Mouse (Mus musculus): ENCODE measurements around the gene Tet2. TPM values are rescaled to one million over a fixed set of nuclear protein-coding genes. Genes with fewer than 3 reads are reported as not detected.

The Tet2 gene
- polyA plus RNA-seq, 1 experiment from 2014 or later, result 8.2 TPM

GRCm38 (mm10) chr3:133471101-133471500, 73.8 kb downstream of the Tet2 start:
- H3K4me1 ChIP-seq (replicated peaks; ENCODE audit: control insufficient read depth, insufficient read depth, low read length), result no peaks in the 10 kb centered on the region
- peaks cover 17% of the 10 kb centered on the region for H3K36me3 ChIP-seq (ENCODE audit: control insufficient read depth, insufficient read depth, low read length)
- no peak overlapping the region for H3K4me2 ChIP-seq
- ATAC-seq (replicated peaks; ENCODE audit: low FRiP score) (no peak), DNase-seq (ENCODE audit: low spot score) (no peak)
- H3K4me3 ChIP-seq (ENCODE audit: low read depth, low read length), result no peak overlapping the region
- H3K9ac ChIP-seq (ENCODE audit: low read depth, low read length), result no peak overlapping the region
- no peaks in the 10 kb centered on the region for H3K27me3 ChIP-seq (replicated peaks; ENCODE audit: control insufficient read depth, insufficient read depth, low read length)
- no peak overlapping the region for H3K27ac ChIP-seq (ENCODE audit: low read depth, low read length)
- H3K9me3 ChIP-seq (ENCODE audit: control insufficient read depth, low read length), result no peaks in the 10 kb centered on the region
- WGBS, result 87% methylated on average over 4 of the region's 4 CpGs

GRCm38 (mm10) chr3:133468883-133469282, 76.1 kb downstream of the Tet2 start:
- no peaks in the 10 kb centered on the region for H3K9me3 ChIP-seq (ENCODE audit: control insufficient read depth, low read length)
- peaks cover 17% of the 10 kb centered on the region for H3K36me3 ChIP-seq (ENCODE audit: control insufficient read depth, insufficient read depth, low read length)
- 92% methylated on average over 7 of the region's 7 CpGs for WGBS

GRCm38 (mm10) chr3:133463233-133463632, 81.7 kb downstream of the Tet2 start:
- H3K4me3 ChIP-seq (ENCODE audit: low read depth, low read length), result no peak overlapping the region

More at GRCm38 (mm10) chr3:133468883-133469282, 76.1 kb downstream of the Tet2 start:
- no peak overlapping the region for H3K4me3 ChIP-seq (ENCODE audit: low read depth, low read length)
- DNase-seq (ENCODE audit: low spot score) (no peak), ATAC-seq (replicated peaks; ENCODE audit: low FRiP score) (no peak)
- H3K27me3 ChIP-seq (replicated peaks; ENCODE audit: control insufficient read depth, insufficient read depth, low read length), result no peaks in the 10 kb centered on the region
- no peaks in the 10 kb centered on the region for H3K4me1 ChIP-seq (replicated peaks; ENCODE audit: control insufficient read depth, insufficient read depth, low read length)
- no peak overlapping the region for H3K4me2 ChIP-seq
- no peak overlapping the region for H3K27ac ChIP-seq (ENCODE audit: low read depth, low read length)
- H3K9ac ChIP-seq (ENCODE audit: low read depth, low read length), result no peak overlapping the region

GRCm38 (mm10) chr3:133462485-133462884, 82.5 kb downstream of the Tet2 start:
- Histone ChIP-seq H3K4me1 (replicated peaks; ENCODE audit: control insufficient read depth, insufficient read depth, low read length) (no peaks in the 10 kb centered on the region), H3K27ac (ENCODE audit: low read depth, low read length) (no peak overlapping the region), H3K4me3 (ENCODE audit: low read depth, low read length) (no peak overlapping the region), H3K4me2 (no peak overlapping the region), H3K9me3 (ENCODE audit: control insufficient read depth, low read length) (no peaks in the 10 kb centered on the region), H3K27me3 (replicated peaks; ENCODE audit: control insufficient read depth, insufficient read depth, low read length) (no peaks in the 10 kb centered on the region), H3K9ac (ENCODE audit: low read depth, low read length) (no peak overlapping the region), H3K36me3 (ENCODE audit: control insufficient read depth, insufficient read depth, low read length) (peaks cover 5% of the 10 kb centered on the region)
- ATAC-seq (replicated peaks; ENCODE audit: low FRiP score), result no peak
- WGBS, result 79% methylated on average over 6 of the region's 6 CpGs
- DNase-seq (ENCODE audit: low spot score), result no peak

More at GRCm38 (mm10) chr3:133463233-133463632, 81.7 kb downstream of the Tet2 start:
- peaks cover 8% of the 10 kb centered on the region for H3K36me3 ChIP-seq (ENCODE audit: control insufficient read depth, insufficient read depth, low read length)
- H3K4me2 ChIP-seq, result no peak overlapping the region
- WGBS, result 81% methylated on average over 3 of the region's 3 CpGs
- ATAC-seq (replicated peaks; ENCODE audit: low FRiP score), result no peak
- DNase-seq (ENCODE audit: low spot score), result no peak
- H3K9ac ChIP-seq (ENCODE audit: low read depth, low read length), result no peak overlapping the region
- no peaks in the 10 kb centered on the region for H3K9me3 ChIP-seq (ENCODE audit: control insufficient read depth, low read length)
- no peak overlapping the region for H3K27ac ChIP-seq (ENCODE audit: low read depth, low read length)
- H3K27me3 ChIP-seq (replicated peaks; ENCODE audit: control insufficient read depth, insufficient read depth, low read length), result no peaks in the 10 kb centered on the region
- H3K4me1 ChIP-seq (replicated peaks; ENCODE audit: control insufficient read depth, insufficient read depth, low read length), result no peaks in the 10 kb centered on the region

- DNase-seq (ENCODE audit: low spot score) (no peak), ATAC-seq (replicated peaks; ENCODE audit: low FRiP score) (no peak)
- no peak overlapping the region for H3K4me2 ChIP-seq
- H3K27me3 ChIP-seq (replicated peaks; ENCODE audit: control insufficient read depth, insufficient read depth, low read length), result no peaks in the 10 kb centered on the region
- H3K9ac ChIP-seq (ENCODE audit: low read depth, low read length), result no peak overlapping the region
- peaks cover 1% of the 10 kb centered on the region for H3K36me3 ChIP-seq (ENCODE audit: control insufficient read depth, insufficient read depth, low read length)
- WGBS, result 83% methylated on average over 3 of the region's 3 CpGs
- H3K9me3 ChIP-seq (ENCODE audit: control insufficient read depth, low read length), result no peaks in the 10 kb centered on the region
- H3K4me1 ChIP-seq (replicated peaks; ENCODE audit: control insufficient read depth, insufficient read depth, low read length), result no peaks in the 10 kb centered on the region
- no peak overlapping the region for H3K27ac ChIP-seq (ENCODE audit: low read depth, low read length)
- H3K4me3 ChIP-seq (ENCODE audit: low read depth, low read length), result no peak overlapping the region
Observed at GRCm38 (mm10) chr3:133462059-133462458, 82.9 kb downstream of the Tet2 start.

- Histone ChIP-seq H3K9me3 (ENCODE audit: control insufficient read depth, low read length) (no peaks in the 10 kb centered on the region), H3K27ac (ENCODE audit: low read depth, low read length) (no peak overlapping the region), H3K4me1 (replicated peaks; ENCODE audit: control insufficient read depth, insufficient read depth, low read length) (no peaks in the 10 kb centered on the region), H3K27me3 (replicated peaks; ENCODE audit: control insufficient read depth, insufficient read depth, low read length) (no peaks in the 10 kb centered on the region), H3K9ac (ENCODE audit: low read depth, low read length) (no peak overlapping the region), H3K36me3 (ENCODE audit: control insufficient read depth, insufficient read depth, low read length) (no peaks in the 10 kb centered on the region), H3K4me2 (no peak overlapping the region), H3K4me3 (ENCODE audit: low read depth, low read length) (no peak overlapping the region)
- WGBS, result 89% methylated on average over 1 of the region's 1 CpGs
- ATAC-seq (replicated peaks; ENCODE audit: low FRiP score), result no peak
- no peak for DNase-seq (ENCODE audit: low spot score)
Observed at GRCm38 (mm10) chr3:133459174-133459573, 85.8 kb downstream of the Tet2 start.

- 67% methylated on average over 8 of the region's 8 CpGs for WGBS
- DNase-seq (ENCODE audit: low spot score), result no peak
- no peak for ATAC-seq (replicated peaks; ENCODE audit: low FRiP score)
Observed at GRCm38 (mm10) chr3:133453896-133454295, 91.0 kb downstream of the Tet2 start.

GRCm38 (mm10) chr3:133436919-133437320, 108.0 kb downstream of the Tet2 start:
- ATAC-seq (replicated peaks; ENCODE audit: low FRiP score) (no peak), DNase-seq (ENCODE audit: low spot score) (no peak)
- 89% methylated on average over 6 of the region's 6 CpGs for WGBS

More at GRCm38 (mm10) chr3:133453896-133454295, 91.0 kb downstream of the Tet2 start:
- no peaks in the 10 kb centered on the region for H3K27me3 ChIP-seq (replicated peaks; ENCODE audit: control insufficient read depth, insufficient read depth, low read length)
- H3K4me2 ChIP-seq, result no peak overlapping the region
- H3K27ac ChIP-seq (ENCODE audit: low read depth, low read length), result no peak overlapping the region
- H3K9ac ChIP-seq (ENCODE audit: low read depth, low read length), result no peak overlapping the region
- no peaks in the 10 kb centered on the region for H3K9me3 ChIP-seq (ENCODE audit: control insufficient read depth, low read length)
- H3K4me1 ChIP-seq (replicated peaks; ENCODE audit: control insufficient read depth, insufficient read depth, low read length), result no peaks in the 10 kb centered on the region
- H3K4me3 ChIP-seq (ENCODE audit: low read depth, low read length), result no peak overlapping the region
- H3K36me3 ChIP-seq (ENCODE audit: control insufficient read depth, insufficient read depth, low read length), result no peaks in the 10 kb centered on the region

GRCm38 (mm10) chr3:133436279-133436860, 108.6 kb downstream of the Tet2 start:
- Histone ChIP-seq H3K27ac (ENCODE audit: low read depth, low read length) (no peak overlapping the region), H3K9me3 (ENCODE audit: control insufficient read depth, low read length) (no peaks in the 10 kb centered on the region), H3K27me3 (replicated peaks; ENCODE audit: control insufficient read depth, insufficient read depth, low read length) (no peaks in the 10 kb centered on the region), H3K36me3 (ENCODE audit: control insufficient read depth, insufficient read depth, low read length) (no peaks in the 10 kb centered on the region), H3K4me2 (no peak overlapping the region), H3K4me1 (replicated peaks; ENCODE audit: control insufficient read depth, insufficient read depth, low read length) (no peaks in the 10 kb centered on the region), H3K4me3 (ENCODE audit: low read depth, low read length) (no peak overlapping the region), H3K9ac (ENCODE audit: low read depth, low read length) (no peak overlapping the region)
- ATAC-seq (replicated peaks; ENCODE audit: low FRiP score) (no peak), DNase-seq (ENCODE audit: low spot score) (no peak)
- 81% methylated on average over 4 of the region's 4 CpGs for WGBS

More at GRCm38 (mm10) chr3:133436919-133437320, 108.0 kb downstream of the Tet2 start:
- no peaks in the 10 kb centered on the region for H3K27me3 ChIP-seq (replicated peaks; ENCODE audit: control insufficient read depth, insufficient read depth, low read length)
- no peak overlapping the region for H3K9ac ChIP-seq (ENCODE audit: low read depth, low read length)
- H3K36me3 ChIP-seq (ENCODE audit: control insufficient read depth, insufficient read depth, low read length), result no peaks in the 10 kb centered on the region
- H3K27ac ChIP-seq (ENCODE audit: low read depth, low read length), result no peak overlapping the region
- no peak overlapping the region for H3K4me3 ChIP-seq (ENCODE audit: low read depth, low read length)
- no peak overlapping the region for H3K4me2 ChIP-seq
- no peaks in the 10 kb centered on the region for H3K4me1 ChIP-seq (replicated peaks; ENCODE audit: control insufficient read depth, insufficient read depth, low read length)
- H3K9me3 ChIP-seq (ENCODE audit: control insufficient read depth, low read length), result no peaks in the 10 kb centered on the region
